Mouse (Mus musculus) layer of hippocampus, postnatal 14 days (tissue): ENCODE data around the gene Aldh3b2. TPM values are rescaled to one million over a fixed set of nuclear protein-coding genes. Genes with fewer than 3 reads are reported as not detected.

Experiments used
- DNase-seq, 2 experiments: peaks; one replicate each; pipeline ENCODE4 v3.0.0; 2021 to 2022; ENCODE audit warnings: low spot score in 2 of 2, mixed read lengths in 1 of 2
- total RNA-seq, 2 experiments: library from RNA; stranded (reverse); gene quantifications; 2 replicates each; pipeline ENCODE4 v1.2.3; 2021

Aldh3b2 gene
- total RNA-seq, 2 experiments from 2014 or later, result 0.98 to 1.9 TPM

DNA sequence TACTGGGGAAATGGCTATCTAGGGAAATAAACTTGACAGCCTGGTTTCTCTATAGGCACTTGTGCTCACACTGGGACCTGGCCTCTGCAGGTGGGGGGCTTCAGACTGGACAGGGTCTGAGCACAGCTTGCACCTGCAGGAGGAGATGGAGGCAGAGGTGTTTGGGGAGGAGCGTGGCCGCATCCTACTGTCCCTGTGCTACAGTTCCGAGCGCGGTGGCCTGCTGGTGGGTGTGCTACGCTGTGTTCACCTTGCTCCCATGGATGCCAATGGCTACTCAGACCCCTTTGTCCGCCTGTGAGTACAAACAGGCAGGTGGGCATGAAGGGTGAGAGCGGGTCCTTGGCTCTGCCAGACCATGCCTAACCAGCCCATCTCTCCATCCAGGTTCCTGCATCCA, 33.8 kb downstream of the Aldh3b2 start:
- no peak for DNase-seq

DNA sequence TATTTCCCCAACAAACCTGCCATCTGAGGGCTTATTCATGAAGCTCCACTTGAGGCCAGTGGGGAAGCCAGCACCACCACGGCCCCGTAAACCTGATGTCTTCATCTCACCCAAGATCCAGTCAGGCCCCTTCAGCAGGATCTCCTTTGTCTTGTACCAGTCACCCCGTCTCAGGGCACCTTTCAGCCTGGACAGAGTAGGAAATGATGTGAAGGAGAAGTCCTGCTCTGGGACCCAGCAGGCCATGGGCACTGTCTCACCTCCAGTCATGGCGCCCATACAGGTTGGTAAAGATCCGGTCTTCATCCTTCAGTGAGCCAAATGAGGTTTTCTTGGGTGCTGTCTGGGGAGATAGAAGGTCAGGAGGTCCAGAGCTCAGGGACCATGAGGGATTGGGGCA, 39.0 kb downstream of the Aldh3b2 start:
- DNase-seq, result no peak

DNA sequence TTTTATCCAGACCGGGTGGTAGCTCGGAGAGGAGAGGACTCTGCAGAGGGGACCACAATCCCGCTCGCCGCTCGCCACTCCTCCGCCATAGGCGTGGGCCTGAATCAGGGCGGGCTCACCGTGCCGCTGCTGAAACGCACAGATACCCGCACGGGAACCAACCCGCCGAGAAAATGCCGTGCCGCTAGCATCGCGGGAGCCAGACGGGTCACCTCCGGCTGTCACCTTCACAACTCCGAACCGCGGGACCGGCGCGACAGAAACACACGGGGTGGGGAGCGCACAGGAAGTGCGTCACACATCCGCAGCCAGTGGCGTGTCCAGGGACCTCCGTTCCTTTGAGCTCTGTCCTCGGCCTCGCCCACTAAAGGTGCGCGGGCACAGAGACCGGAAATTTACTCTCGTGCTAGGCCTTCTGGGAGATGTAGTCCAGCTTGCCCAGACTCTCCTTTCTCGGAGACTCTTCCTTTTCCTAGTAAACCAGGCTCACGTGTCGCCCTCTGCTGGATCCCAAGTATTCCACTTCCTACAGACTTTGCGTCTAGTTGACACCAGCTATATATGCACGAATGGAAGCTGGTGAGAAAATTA, 40.4 kb downstream of the Aldh3b2 start, which contains the start of gene Ndufv1:
Gene Ndufv1 (minus strand): TSS at position 375 of the 591 bp plus-strand sequence.
- peak; percentile 96 to 99 for DNase-seq

DNA sequence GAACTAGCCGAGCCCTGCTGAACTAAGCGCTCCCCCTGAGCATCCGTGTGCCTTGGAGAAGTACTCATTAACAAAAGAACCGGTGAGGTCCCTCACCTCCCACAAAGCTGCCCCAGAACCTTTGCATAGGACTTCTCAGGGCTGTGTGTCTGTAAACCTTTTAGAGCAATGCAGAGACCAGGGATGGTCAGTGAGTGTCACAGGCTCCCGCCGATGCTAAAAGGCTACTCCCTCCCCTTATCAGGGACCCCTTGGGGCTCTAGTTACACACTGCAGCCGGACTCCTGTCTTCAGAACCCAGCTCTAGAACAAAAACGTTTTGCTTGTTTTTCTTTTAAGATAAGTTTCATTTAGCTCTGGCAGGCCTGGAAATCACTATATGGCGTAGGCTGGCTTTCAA, 40.9 kb downstream of the Aldh3b2 start:
- DNase-seq, result no peak

DNA sequence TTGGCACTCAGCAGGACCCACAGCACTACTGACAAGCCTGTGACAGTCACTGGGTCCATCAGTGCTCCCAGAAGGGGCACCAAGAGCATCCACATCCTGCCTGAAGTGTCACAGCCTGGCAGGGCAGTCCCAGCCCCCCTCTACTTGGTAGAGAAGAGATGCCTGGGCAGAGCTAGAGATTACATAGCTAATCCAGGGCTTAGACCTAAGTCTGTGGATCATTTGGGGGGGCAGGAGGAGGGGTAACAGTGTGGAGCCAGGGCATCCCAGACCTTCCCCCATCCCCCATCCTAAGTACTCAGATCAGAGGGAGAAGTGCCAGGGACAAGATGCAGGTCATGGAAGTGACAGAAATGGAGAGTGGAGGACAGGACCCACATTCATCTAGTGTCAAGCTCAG, 42.7 kb downstream of the Aldh3b2 start:
- DNase-seq, result no peak

DNA sequence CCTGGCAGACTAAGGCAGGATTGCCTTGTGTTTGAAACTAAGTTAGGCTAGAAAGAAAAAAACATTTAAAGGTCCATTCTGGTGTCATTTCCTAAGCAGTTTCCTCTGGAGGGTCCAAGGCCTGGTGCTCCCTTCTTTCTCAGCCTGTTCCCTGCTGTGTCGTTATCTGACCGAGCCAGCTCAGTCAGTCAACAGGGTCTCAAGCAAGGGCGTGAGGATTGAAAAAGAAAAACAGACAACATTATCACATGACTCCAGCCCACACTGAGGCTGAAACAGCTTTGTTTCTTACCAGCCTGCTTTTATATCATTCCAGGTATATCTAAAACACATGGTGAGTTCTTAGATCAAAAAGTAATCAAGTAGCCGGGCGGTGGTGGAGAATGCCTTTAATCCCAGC, 43.5 kb downstream of the Aldh3b2 start:
- DNase-seq, result no peak

DNA sequence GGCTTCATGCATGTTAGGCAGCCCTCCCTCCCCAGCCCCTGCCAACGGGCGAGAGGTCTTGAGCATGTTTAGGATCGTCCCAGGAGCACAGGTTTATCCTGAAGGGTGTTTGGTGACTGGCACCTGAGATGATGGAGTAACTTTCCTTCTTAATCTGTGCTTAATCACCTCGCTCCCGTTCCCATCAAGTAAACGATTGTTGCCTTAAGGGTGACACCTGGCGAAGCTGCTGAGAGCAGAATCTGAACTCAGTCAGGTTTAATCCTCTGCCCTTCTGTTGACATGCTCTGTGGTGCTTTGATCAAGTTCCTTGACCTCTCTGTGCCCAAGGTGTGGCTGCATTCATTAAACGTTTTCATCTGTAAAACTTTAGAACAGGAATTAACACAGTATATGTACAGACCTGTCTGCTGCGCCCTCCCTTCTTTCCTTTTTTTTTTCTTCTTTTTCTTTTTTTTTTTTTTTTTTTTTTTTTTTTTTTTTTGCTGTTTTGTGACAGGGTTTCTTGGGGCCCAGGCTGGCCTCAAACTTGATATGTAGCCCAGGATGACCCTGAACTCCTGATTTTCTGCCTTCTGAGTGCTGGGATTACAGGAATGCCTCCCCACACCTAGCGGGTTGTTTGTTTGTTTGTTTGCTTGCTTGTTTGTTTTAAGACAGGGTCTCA, 45.9 kb downstream of the Aldh3b2 start:
- DNase-seq, result no peak

DNA sequence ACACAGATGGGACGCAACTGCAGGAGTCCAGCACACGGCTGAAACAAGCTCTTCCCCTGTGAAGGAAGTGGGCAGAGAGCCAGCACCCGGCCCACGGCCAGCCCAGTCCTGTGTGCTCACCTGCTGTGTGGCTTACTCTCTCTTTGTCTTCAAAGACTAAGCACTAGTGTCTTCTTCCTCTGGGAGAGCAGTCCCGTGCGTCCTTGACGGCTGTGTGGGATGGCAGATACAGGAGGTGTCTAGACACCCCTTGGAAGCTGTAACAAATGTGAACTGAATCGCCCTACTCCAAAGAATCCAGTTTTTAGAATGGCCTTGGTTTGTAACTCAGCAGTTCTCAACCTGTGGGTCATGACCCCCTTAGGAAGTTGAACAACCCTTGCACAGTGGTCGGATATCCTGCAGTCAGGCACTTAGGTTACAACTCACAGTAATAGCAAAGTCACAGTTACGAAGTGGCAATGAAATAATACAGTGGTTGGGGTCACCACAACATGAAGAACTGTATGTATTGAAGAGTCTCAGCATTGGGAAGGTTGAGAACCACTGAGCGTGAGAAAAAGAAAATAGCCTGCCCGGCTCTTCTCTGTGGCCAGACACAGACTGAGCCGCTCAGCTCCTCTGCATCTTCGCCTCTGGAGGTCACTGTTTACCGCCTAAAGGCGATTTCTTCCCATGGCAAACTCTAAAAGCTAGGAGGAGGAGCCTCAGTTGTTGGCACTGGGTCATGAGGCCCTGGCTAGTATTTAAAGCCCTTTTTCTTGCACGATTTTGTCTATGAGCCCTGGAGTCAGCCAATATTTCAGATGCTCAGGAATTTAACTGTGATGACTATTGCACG, 46.8 kb downstream of the Aldh3b2 start:
- DNase-seq, result peak; percentile 73 to 86

DNA sequence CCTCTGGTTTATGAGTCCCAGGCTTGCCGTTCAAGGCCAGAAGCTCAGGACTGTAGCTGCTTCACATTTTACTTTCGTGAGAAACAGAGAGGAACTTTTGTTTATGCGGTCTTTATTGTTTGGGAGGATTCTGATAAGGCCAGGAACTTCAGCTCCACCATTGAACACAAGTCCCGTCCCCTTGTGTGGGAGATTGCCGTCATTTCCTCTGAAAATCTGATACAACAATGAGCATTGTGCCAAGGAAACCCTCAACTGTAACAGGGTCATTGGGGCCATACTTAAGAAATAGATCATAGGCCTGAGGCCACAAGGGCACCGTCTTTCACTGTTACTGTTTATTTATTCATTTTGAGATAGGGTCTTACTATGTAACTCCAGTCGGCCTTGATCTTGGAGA, 51.1 kb downstream of the Aldh3b2 start:
- no peak for DNase-seq

DNA sequence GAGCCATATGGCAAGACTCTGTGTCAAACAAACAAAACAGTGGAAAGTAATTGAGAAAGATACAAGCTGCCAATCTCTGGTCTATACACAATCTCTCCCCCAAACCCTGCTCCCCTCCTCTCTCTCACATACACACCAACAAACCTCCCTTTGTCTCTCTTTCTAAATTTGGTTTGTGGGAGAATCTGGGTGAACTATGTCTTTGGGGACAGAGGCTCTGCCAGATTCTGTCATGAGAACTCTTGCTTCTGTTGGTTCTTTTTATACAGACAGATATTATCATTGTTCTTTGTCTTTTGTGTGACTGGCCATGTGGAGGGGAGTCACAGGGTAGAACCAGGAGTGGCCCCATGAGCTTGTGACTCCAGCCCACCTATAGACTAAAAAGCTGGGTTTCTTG, 55.4 kb downstream of the Aldh3b2 start:
- DNase-seq, result no peak

Other genes starting within 250 kb of the Aldh3b2 start
- gene Kmt5b, start 204.9 kb upstream of the Aldh3b2 start, total RNA-seq, result 10 to 100 TPM; 59.0 to 61.5 TPM
- gene Chka, start 120.6 kb upstream of the Aldh3b2 start, total RNA-seq, result 100 to 1,000 TPM in 1 of 2 experiments, 10 to 100 TPM in 1; 98.8 to 100 TPM
- gene Tcirg1, start 65.2 kb upstream of the Aldh3b2 start, total RNA-seq, result 10 to 100 TPM; 15.4 to 20.2 TPM
- gene Ndufs8, start 59.6 kb upstream of the Aldh3b2 start, total RNA-seq, result 100 to 1,000 TPM; 130 TPM
- gene Aldh3b1, start 42.5 kb upstream of the Aldh3b2 start, total RNA-seq, result 1 to 10 TPM; 2.8 TPM
- gene Unc93b1, start 37.1 kb upstream of the Aldh3b2 start, total RNA-seq, result 10 to 100 TPM; 17.1 to 18.1 TPM
- not detected for gene Aldh3b3, start 13.7 kb upstream of the Aldh3b2 start, total RNA-seq
- 1 to 10 TPM; 2.0 to 2.3 TPM for gene Acy3, start 14.2 kb downstream of the Aldh3b2 start, total RNA-seq
- not detected for gene Tbx10, start 20.4 kb downstream of the Aldh3b2 start, total RNA-seq
- 10 to 100 TPM; 12.3 to 12.5 TPM for gene Nudt8, start 28.3 kb downstream of the Aldh3b2 start, total RNA-seq
- gene Gm49405, start 28.3 kb downstream of the Aldh3b2 start, total RNA-seq, result 1 to 10 TPM; 1.5 to 2.2 TPM
- gene Doc2g, start 31.0 kb downstream of the Aldh3b2 start, total RNA-seq, result 1 to 10 TPM; 2.3 to 3.0 TPM
- gene Ndufv1, start 40.5 kb downstream of the Aldh3b2 start, total RNA-seq, result 100 to 1,000 TPM; 234 to 250 TPM
- 100 to 1,000 TPM; 264 to 267 TPM for gene Gstp1, start 65.7 kb downstream of the Aldh3b2 start, total RNA-seq
- 10 to 100 TPM; 25.9 to 48.3 TPM for gene Gstp2, start 73.7 kb downstream of the Aldh3b2 start, total RNA-seq
- not detected for gene Gstp3, start 87.2 kb downstream of the Aldh3b2 start, total RNA-seq
- not detected for gene Cabp2, start 109.2 kb downstream of the Aldh3b2 start, total RNA-seq
- gene Cdk2ap2, start 124.9 kb downstream of the Aldh3b2 start, total RNA-seq, result 10 to 100 TPM; 25.0 to 34.1 TPM
- gene Pitpnm1, start 127.7 kb downstream of the Aldh3b2 start, total RNA-seq, result 100 to 1,000 TPM; 192 to 214 TPM
- 10 to 100 TPM; 73.9 to 83.2 TPM for gene Aip, start 153.5 kb downstream of the Aldh3b2 start, total RNA-seq
- not detected for gene Gpr152, start 167.5 kb downstream of the Aldh3b2 start, total RNA-seq
- not detected for gene Cabp4, start 171.7 kb downstream of the Aldh3b2 start, total RNA-seq
- gene Coro1b, start 176.3 kb downstream of the Aldh3b2 start, total RNA-seq, result 100 to 1,000 TPM in 1 of 2 experiments, 10 to 100 TPM in 1; 91.1 to 102 TPM
- gene Ptprcap, start 181.3 kb downstream of the Aldh3b2 start, total RNA-seq, result 1 to 10 TPM in 1 of 2 experiments, under 1 TPM in 1; 0.99 to 2.5 TPM
- 10 to 100 TPM; 32.6 to 40.9 TPM for gene Rps6kb2, start 191.0 kb downstream of the Aldh3b2 start, total RNA-seq
- gene Carns1, start 203.2 kb downstream of the Aldh3b2 start, total RNA-seq, result 1 to 10 TPM; 4.0 to 4.9 TPM
- 1 to 10 TPM in 1 of 2 experiments, under 1 TPM in 1; 0.74 to 1.8 TPM for gene Tbc1d10c, start 219.0 kb downstream of the Aldh3b2 start, total RNA-seq
- gene Ppp1ca, start 219.7 kb downstream of the Aldh3b2 start, total RNA-seq, result 100 to 1,000 TPM; 281 TPM
- 1 to 10 TPM; 6.6 to 6.7 TPM for gene Rad9a, start 229.3 kb downstream of the Aldh3b2 start, total RNA-seq
- under 1 TPM; 0.88 to 0.90 TPM for gene Clcf1, start 241.9 kb downstream of the Aldh3b2 start, total RNA-seq
- gene AC109138.7, start 242.0 kb downstream of the Aldh3b2 start, total RNA-seq, result not detected